Mouse (Mus musculus) ES-E14 (cell line): ENCODE measurements at regions not wholly inside any gene's neighbourhood (a gene's known extent, or its start where the extent isn't known, plus 50 kb on each side); places are given as distances from the start of the nearest gene placed in this dataset.

Experiments used
- ZC3H11A ChIP-seq: IDR thresholded peaks from 2 replicates; pipeline ENCODE4 v1.6.1; 2012; ENCODE audit warnings: low read depth, mild to moderate bottlenecking, inconsistent platforms, low read length, borderline replicate concordance
- ZNF384 ChIP-seq: IDR thresholded peaks from 2 replicates; pipeline ENCODE4 v1.6.1; 2012; ENCODE audit warnings: low read depth, low read length, inconsistent platforms

DNA sequence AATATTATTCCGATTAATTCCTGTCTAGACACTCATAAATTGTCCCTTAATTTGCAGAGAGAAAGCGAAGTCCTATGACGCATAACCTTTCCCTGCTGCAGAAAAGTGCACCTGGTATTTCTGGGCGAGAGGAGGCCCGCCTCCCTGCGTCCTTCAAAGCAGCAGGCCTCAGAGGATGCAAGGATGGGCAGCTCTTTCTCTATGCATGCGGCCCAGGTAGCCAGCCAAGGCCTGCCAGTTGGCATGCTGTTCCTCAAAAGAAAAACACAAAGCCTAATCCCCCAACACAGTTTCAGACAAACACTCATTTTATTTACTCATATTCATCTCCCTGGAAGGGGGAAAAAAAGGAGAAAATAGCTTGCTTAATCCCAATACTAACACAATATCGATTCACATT lies 308.2 kb downstream of the Gm10295 start:
- TF ChIP-seq ZNF384: no peak
- no peak for TF ChIP-seq ZC3H11A
